Mouse (Mus musculus): ENCODE data around the gene Telo2.
"Not testable (repeated sequence)": the region's sequence is repeated elsewhere in the genome, so short reads cannot be mapped to it uniquely, and the experiment has no call there.

The Telo2 gene

DNA sequence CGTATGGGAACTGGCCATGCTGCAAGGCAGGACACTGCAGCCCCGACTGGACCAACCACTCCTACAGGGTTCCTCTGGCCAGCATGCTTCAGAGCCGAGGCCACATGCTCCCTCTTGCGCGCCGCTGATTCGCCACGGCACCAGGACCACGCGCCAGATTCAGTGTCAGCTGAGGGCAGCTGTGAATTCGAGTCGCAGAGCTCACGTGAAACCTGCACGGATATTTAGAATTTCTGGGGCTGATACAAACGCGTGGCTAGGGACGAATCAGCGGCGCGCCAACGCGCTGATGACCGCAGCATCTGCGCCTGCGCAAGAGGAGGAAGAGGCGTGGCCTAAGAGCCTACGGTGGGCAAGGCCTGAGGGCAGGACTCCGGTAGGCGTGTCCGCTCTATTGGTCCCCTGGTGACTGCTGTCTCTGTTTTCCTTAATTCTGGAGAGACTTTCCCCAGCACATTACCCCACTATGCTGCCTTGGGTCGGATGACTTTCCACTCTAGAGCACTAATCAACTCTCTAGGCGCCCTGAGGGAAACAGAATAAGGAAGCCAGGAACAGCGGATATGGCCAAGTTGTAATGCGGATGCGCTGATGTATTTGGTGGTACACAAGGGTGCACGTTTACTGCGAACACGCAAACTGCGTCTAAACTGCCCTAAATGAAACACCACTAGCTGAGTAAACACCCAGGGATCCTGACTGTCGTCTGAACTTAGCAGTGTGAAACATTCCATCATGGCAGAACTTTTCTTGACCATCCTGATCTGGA lies at the start of gene Telo2:
Gene Telo2 (minus strand): TSS at position 304 of the 769 bp plus-strand sequence.
- peak; percentile 91 for DNase-seq

DNA sequence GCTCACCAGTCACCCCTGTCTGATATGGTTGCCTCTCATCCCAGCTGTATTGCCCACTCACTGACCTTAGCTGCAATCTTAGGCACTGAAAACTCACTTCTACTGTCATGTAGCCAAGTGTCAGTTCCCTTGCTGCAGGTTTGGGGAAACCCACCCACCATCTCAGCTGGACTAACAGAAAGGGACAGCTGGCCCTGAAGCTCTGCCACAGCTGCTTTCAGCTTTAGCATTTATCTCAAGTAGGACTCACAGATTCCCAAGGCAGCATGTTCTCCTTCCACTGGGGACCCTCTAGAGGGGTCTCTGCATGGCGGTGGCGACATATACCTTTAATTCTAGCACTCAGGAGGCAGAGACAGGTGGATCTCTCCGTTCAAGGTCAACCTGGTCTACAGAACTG lies 49.0 kb upstream of the Telo2 start:
- DNase-seq = no peak

DNA sequence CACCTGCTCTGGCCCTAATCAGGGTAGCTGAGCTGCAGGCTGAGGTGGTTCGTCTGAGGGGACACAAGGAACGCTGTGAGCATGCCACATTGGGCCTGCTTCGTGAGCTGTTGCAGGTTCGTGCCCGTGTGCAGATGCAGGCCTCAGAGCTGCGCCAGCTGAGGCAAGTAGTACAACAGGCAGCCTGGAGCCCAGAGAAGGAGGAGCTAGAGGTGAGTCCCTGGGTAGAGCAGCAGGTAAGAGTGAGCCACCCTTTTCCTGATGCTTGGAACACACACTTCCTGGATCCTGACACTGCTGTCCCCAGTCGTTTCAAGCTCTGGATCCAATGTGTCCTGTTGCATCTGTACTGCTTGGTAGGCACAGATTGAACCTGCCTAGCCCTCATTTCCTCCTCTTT lies 47.6 kb upstream of the Telo2 start:
- DNase-seq = no peak

DNA sequence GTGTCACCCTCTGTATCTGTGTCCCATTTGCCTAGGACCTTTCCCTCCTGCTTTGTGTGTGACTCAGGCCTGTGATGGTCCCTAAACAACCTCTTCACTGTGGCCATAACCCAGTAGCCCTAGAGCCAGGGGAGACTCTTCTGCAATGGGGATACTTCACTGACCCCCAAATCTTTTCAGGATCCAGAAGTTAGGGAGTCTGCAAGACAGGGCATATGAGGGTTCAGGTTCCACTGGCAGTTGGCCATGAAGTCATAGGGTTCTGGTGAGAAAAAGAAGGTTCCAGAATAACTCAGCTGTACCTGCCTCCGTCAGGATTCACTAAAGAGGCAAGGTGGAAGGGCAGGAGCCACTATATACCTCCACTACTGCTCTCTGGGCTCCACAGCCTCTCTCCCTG lies 46.4 kb upstream of the Telo2 start, which contains the start of gene Ccdc154:
Gene Ccdc154 (plus strand): TSS at position 301 of the 400 bp plus-strand sequence.
- DNase-seq = no peak

DNA sequence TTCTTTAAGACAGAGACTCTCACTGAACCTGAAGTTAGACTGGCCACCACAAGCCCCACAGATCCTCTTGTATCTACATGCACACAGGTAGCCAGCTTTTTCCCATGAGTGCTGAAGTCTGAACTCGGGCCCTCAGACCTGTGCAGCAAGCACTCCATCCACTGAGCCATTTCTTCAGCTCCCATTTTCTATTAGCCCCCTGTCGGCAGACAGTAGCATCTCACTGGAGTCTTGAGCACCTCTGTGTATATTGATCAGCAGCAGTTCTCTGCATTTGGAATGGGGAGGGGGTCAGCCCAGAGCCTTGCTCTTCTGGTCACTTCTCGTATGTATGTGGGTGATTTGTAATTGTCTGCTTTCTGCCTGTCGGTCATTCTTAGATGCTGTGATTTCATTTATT lies 24.2 kb upstream of the Telo2 start:
- DNase-seq = no peak

DNA sequence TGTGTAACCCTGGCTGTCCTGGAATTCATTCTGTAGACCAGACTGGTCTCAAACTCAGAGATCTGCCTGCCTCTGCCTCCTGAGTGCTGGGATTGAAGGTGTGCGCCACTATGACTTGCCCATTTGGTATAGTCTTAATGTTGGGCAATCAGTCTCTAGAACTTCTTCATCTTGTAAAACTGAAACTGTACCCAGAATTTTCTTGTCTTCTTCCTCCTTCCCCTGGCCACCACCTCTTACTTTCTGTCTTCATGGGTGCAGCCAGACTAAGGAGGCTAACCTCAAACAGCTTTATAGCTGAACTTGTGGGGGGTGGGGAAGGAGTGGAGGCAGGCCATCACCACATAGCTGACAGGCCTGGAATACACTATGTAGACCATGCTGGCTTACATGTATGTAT lies 23.0 kb upstream of the Telo2 start:
- no peak for DNase-seq

DNA sequence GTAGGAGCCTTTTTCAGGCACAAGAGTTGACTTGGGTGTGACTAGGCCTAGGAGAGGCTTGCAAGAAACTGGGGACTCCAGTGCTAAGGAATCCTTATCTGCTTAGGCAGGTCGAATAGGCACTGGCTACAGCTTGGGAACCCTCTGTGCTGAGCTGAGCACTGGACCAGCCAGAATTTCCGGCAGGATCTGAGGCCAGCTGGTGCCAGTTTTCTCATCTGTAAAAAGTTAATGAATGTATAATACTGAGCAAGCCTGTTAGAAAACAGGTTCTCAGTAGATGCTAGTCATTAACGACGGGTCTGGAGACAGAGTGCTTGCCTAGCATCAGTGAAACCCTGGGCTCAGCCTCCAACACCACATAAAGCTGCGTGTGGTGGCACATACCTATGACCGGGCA lies 19.9 kb upstream of the Telo2 start:
- DNase-seq = no peak

DNA sequence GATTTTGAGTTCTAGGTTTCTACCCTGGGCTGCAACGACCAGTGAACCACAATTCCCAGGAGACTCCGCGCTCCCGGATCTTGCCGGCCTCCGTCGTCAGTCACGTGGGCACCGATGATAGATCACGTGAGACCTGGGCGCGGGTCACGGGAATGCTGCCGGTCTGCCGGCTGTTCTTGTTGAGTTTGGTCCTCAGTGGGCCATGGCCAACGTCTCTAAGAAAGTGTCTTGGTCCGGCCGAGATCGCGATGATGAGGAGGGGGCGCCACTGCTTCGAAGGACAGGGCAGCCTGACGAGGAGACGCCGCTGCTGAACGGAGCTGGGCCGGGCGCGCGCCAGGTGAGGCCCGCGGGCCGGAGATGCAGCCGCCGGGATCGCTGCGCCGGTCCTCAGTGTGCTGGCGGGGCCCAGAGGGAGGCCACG lies 17.5 kb upstream of the Telo2 start, which contains the start of gene Clcn7:
Gene Clcn7 (plus strand): TSS at position 117 of the 424 bp plus-strand sequence.
- peak; percentile 93 for DNase-seq

DNA sequence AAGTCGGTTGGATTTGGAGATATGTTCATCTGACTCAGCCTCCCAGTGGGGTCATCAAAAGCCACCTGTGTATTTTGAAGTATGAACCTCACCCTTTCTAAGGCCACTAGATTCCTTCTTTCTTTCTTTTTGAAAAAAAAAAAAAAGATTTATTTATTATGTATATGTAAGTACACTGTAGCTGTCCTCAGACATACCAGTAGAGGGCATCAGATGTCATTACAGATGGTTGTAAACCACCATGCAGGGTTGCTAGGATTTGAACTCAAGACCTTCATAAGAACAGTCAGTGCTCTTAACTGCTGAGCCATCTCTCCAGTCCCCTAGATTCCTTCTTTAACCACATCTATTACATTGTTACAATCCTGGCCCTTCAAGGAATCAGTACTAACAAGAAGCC lies 14.3 kb upstream of the Telo2 start:
- no peak for DNase-seq

DNA sequence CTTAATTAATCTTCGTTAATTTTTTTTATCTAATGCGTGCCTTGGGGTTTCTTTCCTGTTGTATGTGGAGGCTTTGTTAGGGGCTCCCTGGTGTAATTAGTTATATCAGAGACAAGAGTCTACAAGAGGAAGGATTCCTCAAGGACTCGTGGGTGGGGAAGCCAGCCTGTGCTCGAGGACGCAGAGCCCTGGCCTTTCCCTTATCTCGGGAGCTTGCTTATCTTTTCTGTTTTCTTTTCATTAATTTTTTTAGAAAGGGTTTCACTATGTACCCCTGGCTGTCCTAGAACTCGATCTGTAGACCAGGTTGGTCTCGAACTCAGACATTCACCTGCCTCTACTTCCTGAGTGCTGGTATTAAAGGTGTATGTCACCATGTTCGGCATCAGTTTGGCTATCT lies 11.9 kb upstream of the Telo2 start:
- DNase-seq = no peak

DNA sequence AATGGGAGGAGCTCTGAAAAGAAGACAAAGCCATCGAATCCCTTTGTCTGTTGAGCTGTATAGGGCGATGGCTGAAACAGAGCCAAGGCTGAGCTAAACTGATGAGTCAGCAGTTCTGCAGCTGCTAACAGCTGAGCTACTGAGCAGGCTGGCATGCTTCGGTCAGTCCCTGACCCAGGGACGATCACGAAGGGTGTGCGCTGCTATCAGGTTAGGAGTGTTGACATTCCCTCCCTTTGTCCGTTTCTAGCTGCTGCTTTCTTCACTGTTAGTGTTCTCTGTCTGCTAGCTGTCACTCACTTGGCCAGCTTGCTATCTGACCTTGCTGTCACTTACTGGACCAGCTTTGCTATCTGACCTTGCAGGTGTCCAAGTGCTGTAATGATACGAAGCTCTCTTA lies 11.3 kb upstream of the Telo2 start:
- peak; percentile 66 for DNase-seq

DNA sequence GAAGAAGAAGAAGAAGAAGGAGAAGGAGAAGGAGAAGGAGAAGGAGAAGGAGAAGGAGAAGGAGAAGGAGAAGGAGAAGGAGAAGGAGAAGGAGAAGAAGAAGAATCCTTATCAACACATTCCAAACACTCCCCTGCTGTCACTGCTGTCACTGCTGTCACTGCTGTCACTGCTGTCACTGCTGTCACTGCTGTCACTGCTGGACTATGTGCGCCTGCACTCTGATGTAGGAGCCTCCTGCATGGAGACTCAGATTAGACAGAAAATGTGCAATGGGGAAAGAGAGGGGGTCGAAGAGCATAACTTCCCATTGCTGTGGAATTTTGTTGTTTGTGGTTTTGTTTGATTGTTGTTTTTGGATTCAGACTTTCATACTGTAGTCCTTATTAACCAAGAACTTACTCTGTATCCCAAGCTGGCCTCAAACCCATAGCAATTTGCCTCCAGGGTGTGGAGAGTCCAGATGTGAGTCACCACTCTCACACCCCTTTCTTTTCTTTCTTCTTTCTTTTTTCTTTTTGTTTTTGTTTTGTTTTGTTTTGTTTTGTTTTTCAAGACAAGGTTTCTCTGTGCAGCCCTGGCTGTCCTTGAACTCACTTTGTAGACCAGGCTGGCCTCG lies 9.8 kb upstream of the Telo2 start:
- not testable (repeated sequence) for DNase-seq

DNA sequence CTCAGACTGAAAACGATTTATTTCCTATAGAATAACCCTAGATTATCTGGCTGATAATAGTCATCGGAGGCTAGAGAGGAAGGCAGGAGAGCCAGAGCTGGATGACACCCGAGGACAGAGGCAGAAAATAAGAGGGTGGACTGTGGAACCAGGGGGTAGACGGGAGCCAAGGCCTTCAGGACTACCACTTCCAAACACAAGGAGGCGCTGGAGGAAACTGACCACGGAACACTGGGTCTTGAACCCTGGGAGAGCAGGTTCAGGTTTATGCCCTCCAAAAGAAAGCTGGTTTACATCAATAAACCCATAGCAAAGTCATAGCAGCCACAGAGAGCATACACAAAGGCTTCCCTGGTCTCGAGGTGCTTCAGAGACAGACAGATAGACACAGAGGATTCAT lies 8.2 kb upstream of the Telo2 start:
- no peak for DNase-seq

DNA sequence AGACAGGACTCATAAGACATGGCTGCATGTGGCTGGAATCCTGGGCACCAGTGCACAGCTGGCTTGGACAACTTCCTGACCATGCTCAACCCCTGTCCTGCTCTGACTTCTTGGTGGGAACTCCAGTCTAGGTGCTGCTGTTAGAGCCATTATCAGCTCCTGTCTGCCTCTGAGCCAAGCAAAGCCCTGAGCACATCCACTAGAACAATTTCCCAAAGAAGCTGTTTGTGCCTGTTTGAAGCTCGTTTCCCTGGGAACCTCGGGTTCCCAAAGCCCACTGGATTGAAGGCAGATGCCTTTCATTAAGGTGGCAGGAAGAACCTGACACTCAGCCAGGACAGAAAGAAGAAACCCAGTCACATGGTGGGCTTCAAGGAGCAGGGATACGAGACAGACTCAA lies 4.6 kb upstream of the Telo2 start, which contains the start of gene Ptx4:
Gene Ptx4 (plus strand): TSS at position 355 of the 400 bp plus-strand sequence.
- DNase-seq = no peak

DNA sequence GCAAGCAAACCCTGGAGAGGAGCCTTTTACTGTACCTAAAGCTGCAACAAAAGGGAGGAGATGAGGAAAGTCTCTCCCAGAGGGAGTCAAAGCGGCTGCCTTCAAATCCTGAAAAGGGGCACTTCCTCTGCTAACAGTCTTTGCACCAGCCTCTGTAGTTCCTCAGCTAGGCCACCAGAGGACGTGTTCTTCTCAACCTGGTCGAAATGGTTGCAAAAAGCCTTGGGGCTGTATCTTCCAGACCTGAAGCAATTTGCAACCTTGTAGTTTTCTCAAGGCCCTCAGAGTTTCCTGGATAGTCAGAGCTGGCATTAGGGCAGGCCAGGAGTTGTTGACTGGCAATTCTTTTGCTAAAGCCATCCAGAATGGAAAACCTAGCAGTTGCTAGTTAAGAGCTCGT lies 1.5 kb upstream of the Telo2 start:
- DNase-seq = no peak

DNA sequence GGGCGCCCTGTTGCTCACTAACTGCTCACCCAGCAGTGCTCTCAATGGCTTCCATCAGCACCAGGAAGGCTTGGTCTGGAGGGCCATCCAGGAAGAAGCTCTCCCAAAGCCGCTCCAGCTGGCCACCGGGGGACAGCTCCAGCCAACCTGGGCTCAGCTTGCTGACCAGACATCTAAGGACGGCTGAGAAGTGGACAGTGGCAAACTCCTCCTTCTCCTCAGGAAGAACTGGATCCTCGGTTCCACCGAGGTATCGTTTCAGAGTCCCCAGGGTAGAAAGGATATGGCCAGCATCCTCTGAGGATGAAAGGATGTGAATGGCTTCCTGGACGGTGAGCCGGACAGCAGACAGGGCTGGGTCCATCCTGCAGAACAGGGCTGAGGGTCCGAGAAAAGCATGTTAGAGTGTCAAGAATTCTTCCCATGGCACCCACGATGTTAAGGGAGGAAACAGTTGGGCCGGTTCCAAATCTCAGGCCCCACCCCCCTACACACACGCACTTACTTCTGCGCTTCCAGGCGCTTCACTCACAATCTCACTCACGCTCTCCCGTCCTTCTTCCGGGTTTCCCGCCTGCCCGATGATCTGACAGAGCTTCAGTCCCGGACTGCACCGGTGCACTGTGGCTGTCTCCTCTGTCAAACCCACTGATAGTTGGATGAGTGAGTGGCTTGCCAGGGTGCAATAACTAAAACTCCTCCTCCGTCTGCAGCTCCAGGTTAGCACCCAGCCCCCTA lies 690 bp downstream of the Telo2 start:
- DNase-seq = no peak

DNA sequence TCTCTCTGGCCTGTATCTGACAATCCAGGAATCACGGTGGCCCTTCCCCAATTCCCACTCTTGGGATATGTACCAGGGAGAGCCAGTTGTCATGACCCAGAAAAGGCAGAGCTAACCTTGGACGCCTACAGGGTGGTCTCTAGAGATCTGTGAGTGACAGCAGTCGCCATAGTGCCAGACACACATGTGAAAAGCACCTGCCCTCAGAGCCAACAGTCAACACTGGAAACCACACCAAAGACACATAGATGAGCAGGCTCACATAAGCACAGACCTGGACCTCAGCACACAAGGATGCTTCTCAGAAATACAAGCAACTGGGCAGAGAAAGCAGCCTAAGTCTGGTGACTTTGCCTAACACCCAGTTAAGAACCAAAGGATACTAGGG lies 3.4 kb downstream of the Telo2 start:
- DNase-seq = no peak

DNA sequence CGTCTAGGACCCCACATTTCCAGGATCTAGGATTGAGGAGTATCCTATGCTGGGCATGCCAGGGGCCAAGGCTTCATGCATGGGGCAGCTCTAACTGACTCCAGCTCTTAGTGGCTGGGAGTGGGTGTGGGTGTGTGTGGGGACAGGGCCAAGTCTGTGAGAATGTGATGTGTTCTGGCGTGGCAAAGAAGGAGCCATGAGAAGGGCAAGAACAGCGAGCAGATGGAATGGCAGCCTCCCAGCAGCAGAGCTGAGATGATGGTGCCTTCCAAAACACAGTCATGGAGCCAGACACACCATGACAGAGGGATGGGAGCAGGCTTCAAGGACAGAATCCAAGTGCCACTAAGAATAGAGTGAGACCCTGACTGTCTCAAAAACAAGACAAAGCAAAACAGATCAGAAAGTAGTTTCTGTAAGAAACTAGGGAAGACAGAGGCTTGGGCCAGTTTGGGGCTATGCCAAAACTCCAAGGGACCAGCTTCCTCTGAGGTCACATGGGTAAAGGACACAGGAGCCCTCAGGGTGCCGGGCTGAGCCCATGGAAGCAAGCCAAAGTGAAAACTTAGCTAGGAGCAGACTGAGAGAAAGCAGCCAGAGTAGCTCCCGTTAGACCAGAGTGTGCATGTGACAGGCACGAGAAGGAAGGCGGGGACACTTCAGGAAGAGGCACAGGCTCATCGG lies 3.9 kb downstream of the Telo2 start:
- DNase-seq = peak; percentile 75

DNA sequence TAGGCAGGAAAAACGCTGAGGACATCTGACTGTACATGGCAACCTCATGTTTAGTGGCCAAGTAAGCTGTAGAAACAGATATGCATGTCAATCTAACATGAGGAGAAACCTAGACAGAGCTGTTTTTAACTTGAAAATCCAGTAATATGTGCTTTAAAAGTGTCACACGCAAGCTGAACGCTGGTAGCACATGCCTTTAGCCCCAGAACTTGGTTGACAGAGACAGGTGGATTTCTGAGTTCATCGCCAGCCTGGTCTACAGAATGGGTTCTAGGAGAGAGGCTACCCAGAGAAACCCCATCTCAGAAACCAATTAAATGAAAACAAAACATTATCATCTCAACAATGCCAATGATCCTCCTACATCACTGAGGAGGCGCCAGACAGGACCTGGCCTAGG lies 4.5 kb downstream of the Telo2 start:
- DNase-seq = no peak

DNA sequence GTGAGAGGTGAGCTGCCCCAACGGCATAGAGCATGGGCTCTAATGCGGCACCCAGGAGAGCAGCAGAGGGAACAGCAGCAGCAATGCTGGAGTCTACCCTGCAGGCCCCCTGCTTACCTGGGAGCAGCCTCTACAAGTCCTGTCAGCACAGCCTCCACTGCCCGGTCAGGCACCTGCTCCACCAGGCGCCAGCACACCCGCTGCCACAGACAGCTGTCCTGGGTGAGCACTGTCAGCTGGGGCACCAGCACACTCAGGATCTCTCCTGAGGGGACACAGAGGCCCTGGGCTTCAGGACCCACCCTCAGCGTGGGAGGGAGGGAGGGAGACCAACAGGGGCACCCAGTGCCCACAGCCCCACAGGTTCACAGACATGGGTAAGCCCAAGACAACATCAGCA lies 5.2 kb downstream of the Telo2 start:
- DNase-seq = no peak

DNA sequence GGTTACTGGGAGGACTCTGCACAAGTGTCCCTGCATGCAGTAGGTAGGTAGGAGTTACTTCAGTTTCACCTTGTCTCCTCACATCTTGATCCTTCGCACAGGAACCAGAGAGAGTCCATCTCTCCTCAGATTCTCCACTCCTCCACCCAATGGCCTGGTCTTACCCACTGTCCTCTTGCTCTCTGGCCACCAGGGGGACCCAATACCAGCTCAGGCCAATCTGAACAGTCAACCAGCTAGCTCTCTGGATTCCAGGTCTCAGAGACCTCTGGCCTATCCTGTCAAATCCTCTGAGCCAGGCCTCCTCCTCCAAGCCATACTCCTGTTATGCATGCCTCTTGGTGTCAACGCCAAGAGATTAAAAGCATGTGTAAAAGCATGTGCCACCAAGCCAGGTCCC lies 6.2 kb downstream of the Telo2 start:
- no peak for DNase-seq

DNA sequence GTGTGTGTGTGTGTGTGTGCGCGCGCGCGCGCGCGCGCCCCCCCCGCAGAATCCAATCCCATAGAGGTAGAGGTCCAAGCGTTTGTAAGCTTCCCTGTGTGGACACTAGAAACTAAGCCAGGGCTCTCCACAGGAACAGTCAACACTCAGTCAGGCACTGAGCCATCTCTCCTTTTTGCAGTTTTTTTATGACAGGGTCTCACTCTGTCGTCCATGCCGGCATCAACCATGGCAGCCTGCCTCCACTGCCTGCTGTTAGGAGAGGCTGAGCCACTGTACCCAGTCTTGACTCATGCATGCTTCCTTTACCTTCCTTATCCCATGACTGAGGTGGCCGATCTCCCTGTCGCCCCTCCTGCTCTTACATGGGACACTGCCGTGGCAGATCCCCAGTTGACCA lies 8.0 kb downstream of the Telo2 start:
- DNase-seq = no peak

DNA sequence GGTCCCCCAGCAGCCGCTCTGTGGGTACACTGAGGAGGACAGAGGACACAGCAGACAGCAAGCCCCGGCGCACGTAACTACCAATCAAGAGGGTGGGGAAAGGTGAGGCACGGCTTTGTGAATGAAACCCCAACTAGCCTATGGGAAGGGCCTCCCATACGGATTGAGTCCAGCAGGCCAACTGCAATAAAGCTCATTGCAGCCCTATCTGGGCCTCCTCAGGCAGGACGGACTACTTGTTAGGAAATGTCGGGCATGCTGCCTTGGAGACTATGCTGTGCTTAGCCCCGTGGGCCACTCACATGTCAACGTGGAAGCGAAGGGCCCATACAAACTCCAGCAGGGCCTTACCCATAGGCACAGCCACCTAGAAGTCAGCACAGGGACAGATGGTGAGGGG lies 14.4 kb downstream of the Telo2 start:
- no peak for DNase-seq

Data from layer of hippocampus, adult 9-11 months (tissue).